ENCODE assay signal across 14 mouse cellular contexts in the genomic region with DNA sequence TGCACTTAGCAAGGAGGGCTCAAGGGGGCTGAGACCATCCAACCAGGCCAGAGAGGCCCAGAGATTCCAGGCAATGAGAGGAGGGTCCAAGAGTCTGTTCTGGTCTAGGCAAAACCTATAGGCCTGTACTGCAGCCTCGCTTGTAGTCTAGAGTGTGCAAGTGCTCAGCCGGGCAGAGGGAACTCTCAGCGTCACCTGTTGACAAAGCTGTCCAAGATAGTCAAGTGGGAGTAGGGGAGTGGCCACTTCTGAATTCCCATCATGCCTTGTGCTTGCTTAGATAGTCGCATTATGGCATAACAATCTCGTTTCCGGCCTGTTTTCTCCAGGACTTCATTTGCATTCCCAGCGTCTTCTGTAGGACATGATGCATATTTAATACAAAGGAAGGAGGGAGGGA.
"Had no signal": no experiment of that assay in that cellular context is flagged by ENCODE, and none has a peak within 500 bp of the region (broad histone marks: within the 10 kb centered on the region; RNA-seq: fewer than 3 reads in every experiment).

No protein-coding gene starts in this region.

- H3K4me1 ChIP-seq: liver, embryonic 15.5 days had no signal

- DNase-seq: kidney, adult 2 months; kidney, postnatal 36 days; layer of hippocampus, adult 9-11 months; layer of hippocampus, postnatal 36 days; thymus, postnatal 36 days had no signal

- H3K4me2 ChIP-seq: limb, embryonic 13.5 days; liver, embryonic 15.5 days; lung, embryonic 15.5 days; midbrain, embryonic 15.5 days; neural tube, embryonic 12.5 days; stomach, embryonic 15.5 days had no signal

- H3K9ac ChIP-seq: limb, embryonic 13.5 days; liver, embryonic 15.5 days; lung, embryonic 15.5 days; midbrain, embryonic 15.5 days; neural tube, embryonic 12.5 days; stomach, embryonic 15.5 days had no signal

- H3K36me3 ChIP-seq: limb, embryonic 13.5 days; liver, embryonic 15.5 days; lung, embryonic 15.5 days; midbrain, embryonic 10.5 days; midbrain, embryonic 15.5 days; neural tube, embryonic 12.5 days; stomach, embryonic 15.5 days had no signal

- H3K4me3 ChIP-seq: limb, embryonic 13.5 days; liver, embryonic 15.5 days; lung, embryonic 15.5 days; midbrain, embryonic 10.5 days; midbrain, embryonic 15.5 days; neural tube, embryonic 12.5 days; stomach, embryonic 15.5 days had no signal

- H3K27me3 ChIP-seq: limb, embryonic 13.5 days; liver, embryonic 15.5 days; lung, embryonic 15.5 days; midbrain, embryonic 15.5 days; neural tube, embryonic 12.5 days; stomach, embryonic 15.5 days had no signal

- ATAC-seq: intestine, embryonic 16.5 days; midbrain, embryonic 15.5 days had no signal

- H3K27ac ChIP-seq: kidney, postnatal 0 days; limb, embryonic 13.5 days; liver, embryonic 15.5 days; lung, embryonic 15.5 days; midbrain, embryonic 10.5 days; midbrain, embryonic 15.5 days; neural tube, embryonic 12.5 days; stomach, embryonic 15.5 days had no signal

- H3K9me3 ChIP-seq: limb, embryonic 13.5 days; liver, embryonic 15.5 days; lung, embryonic 15.5 days; midbrain, embryonic 10.5 days; midbrain, embryonic 15.5 days; neural tube, embryonic 12.5 days; stomach, embryonic 15.5 days had no signal
